Mouse (Mus musculus) cortical plate, adult 2 months (tissue): ENCODE measurements at regions not wholly inside any gene's neighbourhood (a gene's known extent, or its start where the extent isn't known, plus 50 kb on each side); places are given as distances from the start of the nearest gene placed in this dataset.

Experiments
- H3K27ac ChIP-seq: fragments of 200-500 bp; 2 replicates; pipeline ENCODE4 v1.5.1; 2012; ENCODE audit warnings: low read length, control low read depth, inconsistent platforms; ENCODE audit not compliant: insufficient read depth
- H3K4me1 ChIP-seq: fragments of 200-500 bp; 2 replicates; pipeline ENCODE4 v1.6.1; 2011; ENCODE audit warnings: low read length; ENCODE audit not compliant: control insufficient read depth, insufficient read depth
- H3K4me3 ChIP-seq: fragments of 200-500 bp; 2 replicates; pipeline ENCODE4 v1.5.1; 2011; ENCODE audit warnings: mild to moderate bottlenecking, low read length, control low read depth; ENCODE audit not compliant: insufficient read depth
- CTCF ChIP-seq: fragments of 200-500 bp; IDR thresholded peaks from 2 replicates; pipeline ENCODE4 v1.5.1; 2011; ENCODE audit warnings: mild to moderate bottlenecking, control low read depth, low read length; ENCODE audit not compliant: insufficient read depth; ENCODE audit errors: extremely low read depth
- POLR2A ChIP-seq: fragments of 200-500 bp; IDR thresholded peaks from 2 replicates; pipeline ENCODE4 v1.6.1; 2011; ENCODE audit warnings: mild to moderate bottlenecking, low read length, control low read depth; ENCODE audit not compliant: insufficient read depth; ENCODE audit errors: extremely low read depth

GRCm38 (mm10) chr1:183895936-183896335, 117.2 kb upstream of the Dusp10 start:
- TF ChIP-seq CTCF (no peak), POLR2A (no peak)
- no peaks in the 10 kb centered on the region for H3K4me1 ChIP-seq
- no peak overlapping the region for H3K27ac ChIP-seq
- no peak overlapping the region for H3K4me3 ChIP-seq

- Histone ChIP-seq H3K4me3 (no peak overlapping the region), H3K4me1 (no peaks in the 10 kb centered on the region), H3K27ac (no peak overlapping the region)
- no peak for TF ChIP-seq CTCF
- TF ChIP-seq POLR2A, result no peak
Observed at GRCm38 (mm10) chr1:183898091-183898490, 115.0 kb upstream of the Dusp10 start.

- no peak overlapping the region for H3K4me3 ChIP-seq
- TF ChIP-seq CTCF (no peak), POLR2A (no peak)
- H3K27ac ChIP-seq, result no peak overlapping the region
- no peaks in the 10 kb centered on the region for H3K4me1 ChIP-seq
Observed at GRCm38 (mm10) chr1:183904564-183904963, 108.5 kb upstream of the Dusp10 start.

- no peaks in the 10 kb centered on the region for H3K4me1 ChIP-seq
- H3K4me3 ChIP-seq, result no peak overlapping the region
- no peak for TF ChIP-seq CTCF
- no peak for TF ChIP-seq POLR2A
- no peak overlapping the region for H3K27ac ChIP-seq
Observed at GRCm38 (mm10) chr1:183905345-183906142, 107.6 kb upstream of the Dusp10 start.

GRCm38 (mm10) chr1:183917656-183918055, 95.4 kb upstream of the Dusp10 start:
- H3K4me3 ChIP-seq, result no peak overlapping the region
- TF ChIP-seq POLR2A (no peak), CTCF (no peak)
- H3K4me1 ChIP-seq, result no peaks in the 10 kb centered on the region

GRCm38 (mm10) chr1:183921262-183921661, 91.8 kb upstream of the Dusp10 start:
- H3K27ac ChIP-seq, result no peak overlapping the region
- H3K4me1 ChIP-seq, result no peaks in the 10 kb centered on the region
- TF ChIP-seq CTCF, result no peak
- no peak overlapping the region for H3K4me3 ChIP-seq

More at GRCm38 (mm10) chr1:183917656-183918055, 95.4 kb upstream of the Dusp10 start:
- no peak overlapping the region for H3K27ac ChIP-seq

GRCm38 (mm10) chr1:183928539-183928938, 84.6 kb upstream of the Dusp10 start:
- H3K4me3 ChIP-seq, result no peak overlapping the region
- TF ChIP-seq CTCF (no peak), POLR2A (no peak)
- no peak overlapping the region for H3K27ac ChIP-seq
- H3K4me1 ChIP-seq, result no peaks in the 10 kb centered on the region

- no peaks in the 10 kb centered on the region for H3K4me1 ChIP-seq
- no peak overlapping the region for H3K27ac ChIP-seq
- H3K4me3 ChIP-seq, result no peak overlapping the region
- TF ChIP-seq POLR2A, result no peak
- TF ChIP-seq CTCF, result no peak
Observed at GRCm38 (mm10) chr1:183930363-183930982, 82.6 kb upstream of the Dusp10 start.

- H3K4me1 ChIP-seq, result no peaks in the 10 kb centered on the region
- no peak overlapping the region for H3K27ac ChIP-seq
- no peak overlapping the region for H3K4me3 ChIP-seq
- TF ChIP-seq CTCF (no peak), POLR2A (no peak)
Observed at GRCm38 (mm10) chr1:183931141-183931540, 82.0 kb upstream of the Dusp10 start.

- no peaks in the 10 kb centered on the region for H3K4me1 ChIP-seq
- no peak overlapping the region for H3K27ac ChIP-seq
- H3K4me3 ChIP-seq, result no peak overlapping the region
- TF ChIP-seq CTCF, result no peak
- no peak for TF ChIP-seq POLR2A
Observed at GRCm38 (mm10) chr1:183933845-183934244, 79.3 kb upstream of the Dusp10 start.
